Mouse (Mus musculus) thymus, postnatal 25 days (tissue): ENCODE measurements at regions not wholly inside any gene's neighbourhood (a gene's known extent, or its start where the extent isn't known, plus 50 kb on each side); places are given as distances from the start of the nearest gene placed in this dataset.
"Not testable (repeated sequence)": the region's sequence is repeated elsewhere in the genome, so short reads cannot be mapped to it uniquely, and the experiment has no call there.

Source experiments
- DNase-seq: peaks from one replicate; pipeline ENCODE4 v3.0.0; 2022

- no peak for DNase-seq
These were observed 143.2 kb downstream of the Gm815 start for GRCm38 (mm10) chr19:27028834-27029233.

GRCm38 (mm10) chr19:27031030-27031700 lies 145.5 kb downstream of the Gm815 start:
- no peak for DNase-seq

- no peak for DNase-seq
These were observed 146.9 kb downstream of the Gm815 start for GRCm38 (mm10) chr19:27032621-27033020.

GRCm38 (mm10) chr19:27038298-27038697 lies 152.6 kb downstream of the Gm815 start:
- no peak for DNase-seq

- DNase-seq: no peak
These were observed 154.8 kb downstream of the Gm815 start for GRCm38 (mm10) chr19:27040321-27041025.

GRCm38 (mm10) chr19:27066449-27067181 lies 149.7 kb upstream of the Vldlr start:
- DNase-seq: no peak

GRCm38 (mm10) chr19:27073281-27073680 lies 143.0 kb upstream of the Vldlr start:
- no peak for DNase-seq

- no peak for DNase-seq
These were observed 141.3 kb upstream of the Vldlr start for GRCm38 (mm10) chr19:27075019-27075418.

GRCm38 (mm10) chr19:27076920-27077512 lies 139.3 kb upstream of the Vldlr start:
- no peak for DNase-seq

- DNase-seq: no peak
These were observed 128.9 kb upstream of the Vldlr start for GRCm38 (mm10) chr19:27087344-27087743.

GRCm38 (mm10) chr19:27087833-27088232 lies 128.5 kb upstream of the Vldlr start:
- no peak for DNase-seq

- DNase-seq: no peak
These were observed 127.2 kb upstream of the Vldlr start for GRCm38 (mm10) chr19:27089099-27089498.

- no peak for DNase-seq
These were observed 124.7 kb upstream of the Vldlr start for GRCm38 (mm10) chr19:27091603-27092002.

GRCm38 (mm10) chr19:27094777-27095478 lies 121.4 kb upstream of the Vldlr start:
- no peak for DNase-seq

GRCm38 (mm10) chr19:27099921-27100320 lies 116.4 kb upstream of the Vldlr start:
- no peak for DNase-seq

GRCm38 (mm10) chr19:27110437-27110836 lies 105.8 kb upstream of the Vldlr start:
- DNase-seq: no peak

GRCm38 (mm10) chr19:27120876-27121275 lies 95.4 kb upstream of the Vldlr start:
- peak; percentile 79 for DNase-seq

- DNase-seq: no peak
These were observed 93.9 kb upstream of the Vldlr start for GRCm38 (mm10) chr19:27122348-27122747.

- no peak for DNase-seq
These were observed 93.0 kb upstream of the Vldlr start for GRCm38 (mm10) chr19:27123334-27123733.

- peak; percentile 81 for DNase-seq
These were observed 92.3 kb upstream of the Vldlr start for GRCm38 (mm10) chr19:27123806-27124469.

- not testable (repeated sequence) for DNase-seq
These were observed 87.8 kb upstream of the Vldlr start for GRCm38 (mm10) chr19:27128501-27128900.

- no peak for DNase-seq
These were observed 81.9 kb upstream of the Vldlr start for GRCm38 (mm10) chr19:27134360-27134759.
